Mouse (Mus musculus) C2C12 (cell line): ENCODE data around the gene Upf2. TPM values are rescaled to one million over a fixed set of nuclear protein-coding genes. Genes with fewer than 3 reads are reported as not detected.

ENCODE experiments used
- H3K27me3 ChIP-seq: one replicate; pipeline ENCODE4 v1.6.1; 2011; ENCODE audit not compliant: control insufficient read depth, insufficient read depth, insufficient read length
- H3K36me3 ChIP-seq: one replicate; pipeline ENCODE4 v1.6.1; 2011; ENCODE audit not compliant: control insufficient read depth, insufficient read depth
- H3K4me3 ChIP-seq: one replicate; pipeline ENCODE4 v1.5.1; 2011; ENCODE audit warnings: mild to moderate bottlenecking, control low read depth; ENCODE audit not compliant: poor library complexity, insufficient read depth, severe bottlenecking
- H3K79me2 ChIP-seq: one replicate; pipeline ENCODE4 v1.6.1; 2011; ENCODE audit not compliant: control insufficient read depth, insufficient read depth
- H3K79me3 ChIP-seq: one replicate; pipeline ENCODE4 v1.6.1; 2011; ENCODE audit warnings: low read depth, control low read depth
- H3ac ChIP-seq: one replicate; pipeline ENCODE3; 2011; ENCODE audit warnings: low read depth; ENCODE audit not compliant: control insufficient read depth, insufficient read length
- CEBPB ChIP-seq: IDR thresholded peaks from one replicate; pipeline ENCODE4 v1.6.1; 2011; ENCODE audit warnings: low read depth, mild to moderate bottlenecking, control low read depth, moderate library complexity
- CTCF ChIP-seq: IDR thresholded peaks from one replicate; pipeline ENCODE4 v1.5.1; 2011; ENCODE audit not compliant: control insufficient read depth, insufficient read depth, insufficient read length
- FOSL1 ChIP-seq: IDR thresholded peaks from one replicate; pipeline ENCODE4 v1.8.0; 2011; ENCODE audit warnings: mild to moderate bottlenecking, low read length; ENCODE audit not compliant: poor library complexity, insufficient read depth, severe bottlenecking
- MAX ChIP-seq: IDR thresholded peaks from one replicate; pipeline ENCODE4 v1.6.1; 2011; ENCODE audit warnings: mild to moderate bottlenecking, control low read depth
- MYOD1 ChIP-seq: IDR thresholded peaks from one replicate; pipeline ENCODE4 v1.6.1; 2011; ENCODE audit warnings: low read depth; ENCODE audit not compliant: control insufficient read depth, insufficient read length
- MYOG ChIP-seq: IDR thresholded peaks from one replicate; pipeline ENCODE4 v1.6.1; 2011; ENCODE audit not compliant: control insufficient read depth, insufficient read length; ENCODE audit errors: extremely low read depth
- USF1 ChIP-seq: IDR thresholded peaks from one replicate; pipeline ENCODE4 v1.6.1; 2011; ENCODE audit warnings: low read depth, mild to moderate bottlenecking, control low read depth, moderate library complexity
- polyA plus RNA-seq: library from polyadenylated mRNA; unstranded; fragments of >200 nt; fragmentation: generic; extraction: Trizol; gene quantifications from one replicate; pipeline ENCODE4 v1.2.1, GENCODE M21; 2012; ENCODE audit warnings: missing spikeins

Upf2 gene
- polyA plus RNA-seq, 1 experiment = 5.1 TPM

DNA sequence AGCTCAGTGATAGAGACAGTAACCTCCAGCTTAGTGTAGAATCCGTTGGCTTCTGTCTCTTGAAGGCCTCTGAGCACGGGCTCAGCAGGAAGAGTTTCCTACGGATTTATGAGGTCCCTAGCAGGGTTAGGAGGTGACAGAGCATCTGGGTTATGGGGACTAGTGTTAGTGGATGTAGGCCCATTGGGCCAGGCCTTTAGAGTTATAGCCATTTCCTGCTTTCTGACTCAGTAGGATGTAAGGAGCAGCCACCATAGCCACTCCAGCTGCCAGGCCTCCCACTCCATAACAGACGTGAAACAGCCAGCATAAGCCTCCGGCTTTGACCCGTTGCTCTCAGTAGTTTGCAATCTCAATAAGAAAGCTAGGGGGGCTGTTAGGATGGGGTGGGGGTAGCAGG, 15.2 kb upstream of the Upf2 start:
- no peak for TF ChIP-seq CTCF
- TF ChIP-seq FOSL1 = no peak
- Histone ChIP-seq H3ac (no peak overlapping the region), H3K36me3 (no peaks in the 10 kb centered on the region), H3K27me3 (no peaks in the 10 kb centered on the region), H3K79me3 (no peaks in the 10 kb centered on the region), H3K4me3 (no peak overlapping the region), H3K79me2 (no peaks in the 10 kb centered on the region)

DNA sequence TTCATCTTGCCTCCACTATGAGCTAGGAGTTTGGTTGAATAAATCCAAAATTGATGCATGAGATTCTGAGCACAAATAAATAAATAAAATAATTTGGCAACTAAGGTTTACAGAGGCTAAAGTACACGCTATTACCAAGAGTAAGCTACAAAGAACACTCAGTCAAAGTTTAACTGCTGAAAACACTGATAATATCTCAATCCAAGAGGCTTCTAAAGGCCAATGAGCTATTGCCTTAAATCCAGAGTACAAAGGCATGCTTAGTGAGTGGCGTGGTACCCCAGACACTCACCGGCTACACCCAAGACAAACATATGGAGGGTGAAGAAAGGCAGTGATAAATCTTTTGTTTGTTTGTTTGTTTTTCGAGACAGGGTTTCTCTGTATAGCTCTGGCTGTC, 14.7 kb upstream of the Upf2 start:
- H3K36me3 ChIP-seq = no peaks in the 10 kb centered on the region
- no peak for TF ChIP-seq USF1
- no peak for TF ChIP-seq MAX
- TF ChIP-seq CEBPB = no peak
- TF ChIP-seq MYOG = no peak
- no peak for TF ChIP-seq CTCF
- TF ChIP-seq MYOD1 = no peak
- TF ChIP-seq FOSL1 = no peak

DNA sequence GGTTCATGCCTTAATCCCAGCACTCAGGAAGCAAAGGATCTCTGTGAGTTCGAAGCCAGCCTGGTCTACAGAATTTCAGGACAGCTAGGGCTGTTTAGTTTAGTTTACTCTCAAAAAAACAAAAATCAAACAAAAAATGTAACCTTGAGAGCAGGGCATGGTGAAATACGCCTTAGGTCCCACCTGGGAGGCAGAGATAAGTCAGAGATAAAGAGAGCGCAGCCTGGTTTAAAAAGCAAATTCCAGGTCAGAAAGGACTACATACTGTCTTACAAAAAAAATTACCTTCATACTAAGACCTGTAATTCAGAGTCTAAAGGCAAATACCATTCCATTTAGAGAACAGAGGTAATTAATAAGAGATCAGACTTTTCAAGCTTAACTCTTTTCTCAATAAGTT, 11.9 kb upstream of the Upf2 start:
- H3K79me3 ChIP-seq = no peaks in the 10 kb centered on the region
- no peaks in the 10 kb centered on the region for H3K27me3 ChIP-seq
- no peaks in the 10 kb centered on the region for H3K36me3 ChIP-seq
- TF ChIP-seq FOSL1 (no peak), MYOD1 (no peak), CEBPB (no peak), MYOG (no peak), MAX (no peak), CTCF (no peak), USF1 (no peak)
- no peak overlapping the region for H3K4me3 ChIP-seq
- no peaks in the 10 kb centered on the region for H3K79me2 ChIP-seq
- no peak overlapping the region for H3ac ChIP-seq

More for the DNA sequence above, 14.7 kb upstream of the Upf2 start:
- Histone ChIP-seq H3ac (no peak overlapping the region), H3K79me3 (no peaks in the 10 kb centered on the region), H3K27me3 (no peaks in the 10 kb centered on the region), H3K4me3 (no peak overlapping the region), H3K79me2 (no peaks in the 10 kb centered on the region)

DNA sequence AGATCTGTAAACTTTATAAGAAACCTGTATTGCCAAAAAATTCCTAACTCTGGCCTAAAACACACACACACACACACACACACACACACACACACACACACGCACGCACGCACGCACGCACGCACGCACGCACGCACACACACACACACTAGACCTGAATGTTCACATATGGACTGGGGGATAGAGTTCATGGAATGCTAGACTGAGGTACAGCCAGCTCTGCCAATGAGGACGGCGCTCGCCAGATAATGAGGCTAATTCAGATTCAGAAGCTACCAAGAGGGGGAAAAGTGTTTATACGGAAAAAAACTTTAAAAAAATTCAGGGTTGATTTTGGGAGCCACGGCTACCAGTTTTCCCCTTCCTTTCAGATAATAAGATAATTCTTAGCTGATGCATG, 11.4 kb upstream of the Upf2 start:
- Histone ChIP-seq H3K27me3 (no peaks in the 10 kb centered on the region), H3K79me2 (no peaks in the 10 kb centered on the region), H3K4me3 (no peak overlapping the region), H3ac (no peak overlapping the region), H3K36me3 (no peaks in the 10 kb centered on the region), H3K79me3 (no peaks in the 10 kb centered on the region)
- TF ChIP-seq MYOG (no peak), FOSL1 (no peak), MYOD1 (no peak), MAX (no peak), CTCF (no peak), USF1 (no peak), CEBPB (no peak)

DNA sequence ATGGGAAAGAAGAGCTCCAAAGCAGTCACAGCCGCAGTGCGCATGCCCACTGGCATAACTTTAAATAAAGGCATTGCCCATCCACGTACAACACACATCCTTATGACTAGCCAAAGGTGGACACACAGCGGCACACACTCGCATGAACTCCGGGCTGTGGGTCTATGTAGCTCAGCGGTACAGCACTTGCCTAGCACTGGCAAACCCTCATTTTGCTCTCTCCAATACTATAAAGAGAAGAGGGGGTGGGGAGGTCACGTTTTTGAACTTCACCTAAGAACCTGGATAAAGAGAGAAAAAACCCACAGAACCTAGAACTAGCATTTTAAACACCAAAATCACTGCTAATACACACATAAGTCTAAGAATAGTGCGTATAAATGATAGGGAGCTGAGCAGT, 10.3 kb upstream of the Upf2 start:
- Histone ChIP-seq H3K27me3 (no peaks in the 10 kb centered on the region), H3K4me3 (no peak overlapping the region), H3K79me3 (no peaks in the 10 kb centered on the region), H3K79me2 (no peaks in the 10 kb centered on the region), H3K36me3 (no peaks in the 10 kb centered on the region), H3ac (no peak overlapping the region)
- TF ChIP-seq MAX (no peak), CTCF (no peak), USF1 (no peak), CEBPB (no peak), MYOD1 (no peak), MYOG (no peak), FOSL1 (no peak)

DNA sequence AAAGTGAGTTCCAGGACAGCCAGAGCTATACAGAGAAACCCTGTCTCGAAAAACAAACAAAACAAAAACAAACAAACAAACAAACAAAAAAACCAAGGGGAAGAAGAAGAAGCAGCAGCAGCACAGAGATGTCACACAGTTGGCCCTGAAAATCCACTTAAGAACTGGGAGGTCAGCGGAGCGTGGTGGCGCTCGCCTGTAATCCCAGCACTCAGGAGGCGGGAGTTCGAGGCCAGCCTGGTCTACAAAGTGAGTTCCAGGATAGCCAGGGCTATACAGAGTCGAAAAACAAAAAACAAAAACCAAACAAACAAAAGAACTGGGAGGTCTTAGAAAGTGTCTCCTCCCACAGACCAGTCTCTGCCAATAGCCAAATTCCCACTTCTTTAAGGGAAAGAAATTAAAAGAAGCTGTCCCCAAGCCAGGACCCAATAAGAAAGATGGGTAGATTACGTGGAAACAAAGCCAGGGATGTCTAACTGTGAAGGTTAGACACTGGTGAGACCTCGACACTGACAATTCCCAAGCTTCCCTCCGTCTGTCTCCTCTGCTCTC, 9.3 kb upstream of the Upf2 start:
- no peak overlapping the region for H3K4me3 ChIP-seq
- H3K79me3 ChIP-seq = no peaks in the 10 kb centered on the region
- H3ac ChIP-seq = no peak overlapping the region
- H3K79me2 ChIP-seq = no peaks in the 10 kb centered on the region
- H3K36me3 ChIP-seq = no peaks in the 10 kb centered on the region
- TF ChIP-seq MYOG (no peak), CEBPB (no peak), MAX (no peak), MYOD1 (no peak), FOSL1 (no peak), USF1 (no peak), CTCF (no peak)
- H3K27me3 ChIP-seq = no peaks in the 10 kb centered on the region
